Comparison of ENCODE assay signal across 9 mouse cellular contexts in genomic region chr8:93569311-93570185, GRCm38 (mm10). TPM values are rescaled to one million over a fixed set of nuclear protein-coding genes. Genes with fewer than 3 reads are reported as not detected.
DNase-seq lines count a peak whose midpoint lies in the region; TF ChIP-seq lines count a peak whose summit lies in the region.
"Had no signal": no experiment of that assay in that cellular context is flagged by ENCODE, and none has a peak within 500 bp of the region (broad histone marks: within the 10 kb centered on the region; RNA-seq: fewer than 3 reads in every experiment).

No protein-coding gene starts in this region.

- DNase-seq in kidney, adult 11 months = peak; percentile 7
- no peak for DNase-seq in kidney, adult 18-20 months
- DNase-seq in embryo, embryonic 11 days = peak; percentile 51
- DNase-seq in heart, adult 2 months = peak; percentile 68 to 81
- DNase-seq in layer of hippocampus, adult 8-10 months (ENCODE audit: low spot score in 2 of 2) = peak; percentile 82 to 91
- peak; percentile 56 to 66 for DNase-seq in lung, postnatal 4 days
- peak; percentile 87 for DNase-seq in skeletal muscle tissue, adult 2 months (ENCODE audit: low read depth, low spot score)
- no peak for DNase-seq in thymus, postnatal 0 days (ENCODE audit: low spot score)
- DNase-seq: liver, embryonic 13.5 days had no signal

- H3K4me1 ChIP-seq in heart, adult 2 months (ENCODE audit: control insufficient read depth, insufficient read depth, low read length) = peaks cover 15% of the 10 kb centered on the region
- H3K4me1 ChIP-seq: liver, embryonic 13.5 days had no signal

- TF ChIP-seq POLR2A in heart, adult 2 months (IDR thresholded peaks at IDR 0.05; ENCODE audit: insufficient read depth, low read depth, low read length) = peak; percentile 70; the same call in 1 of the 2 replicates

- intact Hi-C loops in heart, adult 2 months (cut with DNase I) = no loop called here

- no peaks in the 10 kb centered on the region for H3K79me2 ChIP-seq in heart, adult 2 months (replicated peaks; ENCODE audit: control insufficient read depth, insufficient read depth, low read length)

- 24% methylated on average over 13 of the region's 13 CpGs for WGBS in heart, adult 2 months

- no peak overlapping the region for H3K4me3 ChIP-seq in heart, adult 2 months
- H3K4me3 ChIP-seq: liver, embryonic 13.5 days had no signal

- 0 out of 2 replicates have a peak, but pooled peaks cover 1% of the 10 kb centered on the region for H3K36me3 ChIP-seq in heart, adult 2 months (ENCODE audit: control insufficient read depth, insufficient read depth, low read length)
- H3K36me3 ChIP-seq: liver, embryonic 13.5 days had no signal

- no peaks in the 10 kb centered on the region for H3K27me3 ChIP-seq in heart, adult 2 months (ENCODE audit: control insufficient read depth, insufficient read depth, low read length)
- H3K27me3 ChIP-seq: liver, embryonic 13.5 days had no signal

- peak overlapping the region; percentile 31 for H3K9ac ChIP-seq in heart, adult 2 months (ENCODE audit: low read depth, low read length)
- H3K9ac ChIP-seq: liver, embryonic 13.5 days had no signal

- H3K27ac ChIP-seq in heart, adult 2 months = peak overlapping the region; percentile 91
- H3K27ac ChIP-seq: liver, embryonic 13.5 days had no signal

- no peak for TF ChIP-seq CTCF in heart, adult 2 months (IDR thresholded peaks at IDR 0.05)

- no peak for TF ChIP-seq EP300 in heart, adult 2 months (IDR thresholded peaks at IDR 0.05; ENCODE audit: insufficient read depth, low read depth, low read length)

RNA-seq across cellular contexts. Expression of gene Ces5a, which starts 33.9 kb away (rescaled TPM):
- not detected for total RNA-seq in heart, adult 2 months (2021)
- not detected in 2 replicates for polyA plus RNA-seq in heart, adult 2 months (2012; rRNA removed)
- 1 to 10 TPM in 3 of 4 experiments, under 1 TPM in 1; 0.89 to 2.0 (median 1.5) TPM for total RNA-seq in layer of hippocampus, adult 8-10 months (2022)
- 0.25 and 0.53 TPM in 2 replicates for polyA plus RNA-seq in thymus, postnatal 0 days (2015; fragmentation: Nextera tagmentation; extraction: Ambion mirVana)
- polyA plus RNA-seq: liver, embryonic 13.5 days had no signal

Comparison
In these comparisons a context has a peak if more than half of its experiments do, and no peak if none do; other contexts are left out.
1. DNase-seq: peak in kidney, adult 11 months (single experiment), embryo, embryonic 11 days (single experiment), heart, adult 2 months (2 of 2), layer of hippocampus, adult 8-10 months (2 of 2), lung, postnatal 4 days (2 of 2) and skeletal muscle tissue, adult 2 months (single experiment); none in kidney, adult 18-20 months (single experiment) and thymus, postnatal 0 days (single experiment).